Mouse (Mus musculus) bone marrow, adult 2 months (tissue): ENCODE results near the gene Cnih1. TPM values are rescaled to one million over a fixed set of nuclear protein-coding genes. Genes with fewer than 3 reads are reported as not detected.
"Not testable (repeated sequence)": the region's sequence is repeated elsewhere in the genome, so short reads cannot be mapped to it uniquely, and the experiment has no call there.

Source experiments
- H3K27ac ChIP-seq: fragments of 200-500 bp; 2 replicates; pipeline ENCODE4 v1.5.1; 2012; ENCODE audit warnings: low read depth, mild to moderate bottlenecking, control low read depth, inconsistent platforms, low read length; ENCODE audit not compliant: control insufficient read depth, poor library complexity, insufficient read depth
- H3K4me1 ChIP-seq: fragments of 200-500 bp; 2 replicates; pipeline ENCODE4 v1.6.1; 2011; ENCODE audit warnings: low read length; ENCODE audit not compliant: control insufficient read depth, insufficient read depth
- H3K4me3 ChIP-seq: fragments of 200-500 bp; replicated peaks from 2 replicates; pipeline ENCODE3; 2011; ENCODE audit warnings: mild to moderate bottlenecking, low read depth, low read length, control low read depth; ENCODE audit not compliant: control insufficient read depth
- CTCF ChIP-seq: fragments of 200-500 bp; IDR thresholded peaks from 2 replicates; pipeline ENCODE4 v1.5.1; 2011; ENCODE audit warnings: low read length, control low read depth; ENCODE audit not compliant: control insufficient read depth, insufficient read depth
- POLR2A ChIP-seq: fragments of 200-500 bp; IDR thresholded peaks from 2 replicates; pipeline ENCODE4 v1.6.1; 2011; ENCODE audit warnings: low read depth, mild to moderate bottlenecking, control low read depth, low read length, borderline replicate concordance; ENCODE audit not compliant: control insufficient read depth
- WGBS: fragments of 180-500 bp; shearing (Covaris S2); methylation state at CpG from one replicate; pipeline ENCODE4 v1.1.7; 2018; 5-methylcytosine and 5-hydroxymethylcytosine counted together
- polyA plus RNA-seq: library from polyadenylated mRNA; stranded (reverse); fragments of >200 nt; gene quantifications from 2 replicates; pipeline ENCODE4 v1.2.4, GENCODE M21; 2011; ENCODE audit warnings: low replicate concordance; ENCODE audit not compliant: missing spikeins, insufficient read depth, insufficient read length

Cnih1 gene
- polyA plus RNA-seq, 1 experiment, result 41.8 TPM

DNA sequence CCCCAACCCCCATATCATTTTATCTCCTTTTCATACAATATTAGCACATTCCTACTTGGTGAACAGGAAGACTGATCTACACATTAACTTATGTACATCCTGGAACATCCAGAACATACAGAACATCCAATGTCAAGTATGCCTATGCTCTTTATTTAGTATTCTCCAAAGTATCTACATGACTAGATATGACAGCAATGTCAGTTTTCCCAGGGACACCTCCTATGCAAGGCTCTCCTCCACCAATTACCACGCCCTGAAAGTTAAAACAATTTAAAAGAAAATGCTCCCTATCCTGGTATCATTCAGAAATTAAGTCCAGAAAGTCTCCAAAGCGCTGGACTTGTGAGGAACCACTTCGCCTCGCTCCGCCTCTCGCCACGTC, 28.2 kb downstream of the Cnih1 start:
- WGBS, result 2% methylated on average over 7 of the region's 7 CpGs
- TF ChIP-seq CTCF (no peak), POLR2A (no peak)
- H3K4me1 ChIP-seq, result no peaks in the 10 kb centered on the region
- H3K4me3 ChIP-seq, result no peak overlapping the region
- no peak overlapping the region for H3K27ac ChIP-seq

- Histone ChIP-seq H3K4me3 (no peak overlapping the region), H3K4me1 (no peaks in the 10 kb centered on the region), H3K27ac (no peak overlapping the region)
- TF ChIP-seq CTCF (no peak), POLR2A (no peak)
- 88% methylated on average over 9 of the region's 9 CpGs for WGBS
Observed at GRCm38 (mm10) chr14:46757736-46758135, 30.5 kb downstream of the Cnih1 start.

DNA sequence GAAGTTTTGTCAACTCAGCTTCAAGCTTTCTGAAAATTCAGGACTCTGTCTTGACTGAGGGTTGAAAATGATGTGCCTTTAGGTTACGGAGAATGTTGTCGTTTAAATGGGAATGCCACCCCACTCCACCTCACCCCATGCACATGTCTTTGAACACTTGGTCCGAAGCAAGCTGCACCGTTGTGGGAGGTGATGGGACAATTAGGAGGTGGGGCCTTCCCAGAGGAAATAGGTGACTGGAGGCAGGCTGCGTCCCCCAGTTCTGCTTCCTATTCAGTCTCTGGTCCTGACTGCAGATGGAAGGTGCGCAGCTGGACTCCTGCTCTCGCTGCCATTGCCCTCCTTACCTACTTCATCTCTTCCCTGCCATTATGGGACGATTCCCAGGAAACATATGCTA, 32.4 kb downstream of the Cnih1 start:
- Histone ChIP-seq H3K4me3 (no peak overlapping the region), H3K27ac (no peak overlapping the region), H3K4me1 (no peaks in the 10 kb centered on the region)
- WGBS, result 87% methylated on average over 8 of the region's 8 CpGs
- no peak for TF ChIP-seq CTCF

DNA sequence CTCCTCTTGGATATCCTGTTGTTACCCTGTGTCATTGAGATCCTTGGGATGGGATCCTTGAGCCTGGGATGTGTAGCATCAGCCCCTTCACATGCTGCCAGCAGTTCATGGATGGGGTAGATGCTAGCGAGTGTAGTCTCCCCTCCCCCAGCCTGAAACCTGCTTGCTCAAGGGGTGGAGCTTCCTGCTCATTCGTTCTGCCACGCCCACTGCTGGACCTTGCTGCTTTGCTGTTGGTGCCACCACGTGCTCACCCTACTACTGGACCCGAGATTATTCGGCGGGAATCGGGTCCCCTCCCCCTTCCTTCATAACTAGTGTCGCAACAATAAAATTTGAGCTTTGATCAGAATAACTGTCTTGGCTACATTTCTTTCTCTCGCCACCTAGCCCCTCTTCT, 33.8 kb downstream of the Cnih1 start:
- not testable (repeated sequence) for H3K27ac ChIP-seq, H3K4me3 ChIP-seq, H3K4me1 ChIP-seq
- 67% methylated on average over 10 of the region's 10 CpGs for WGBS

DNA sequence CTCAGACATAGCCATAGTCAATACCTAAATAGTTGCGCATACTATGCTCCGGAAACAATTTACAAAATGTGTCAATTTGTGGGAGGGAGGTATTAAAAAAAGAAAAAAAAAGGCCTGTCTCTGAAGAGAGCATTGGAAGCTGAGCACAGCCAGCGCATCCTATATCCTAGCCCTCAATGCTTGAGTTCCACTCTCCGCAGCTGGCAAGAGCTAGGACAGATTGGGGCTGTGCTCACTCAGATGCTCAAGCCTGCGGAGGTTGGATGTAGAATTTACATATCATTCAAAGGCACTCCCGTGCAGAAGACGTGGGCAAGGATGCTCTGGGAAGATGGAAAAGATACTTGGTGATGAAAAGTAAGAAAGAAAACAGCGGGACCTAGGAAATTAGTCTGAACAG, 42.8 kb downstream of the Cnih1 start:
- TF ChIP-seq CTCF, result no peak
- no peak overlapping the region for H3K4me3 ChIP-seq
- H3K27ac ChIP-seq, result no peak overlapping the region
- WGBS, result 83% methylated on average over 8 of the region's 8 CpGs
- H3K4me1 ChIP-seq, result no peaks in the 10 kb centered on the region

GRCm38 (mm10) chr14:46742674-46743073, 45.5 kb downstream of the Cnih1 start:
- Histone ChIP-seq H3K27ac (no peak overlapping the region), H3K4me1 (no peaks in the 10 kb centered on the region), H3K4me3 (no peak overlapping the region)
- 49% methylated on average over 2 of the region's 2 CpGs for WGBS
- TF ChIP-seq POLR2A (no peak), CTCF (no peak)

GRCm38 (mm10) chr14:46737346-46737745, 50.9 kb downstream of the Cnih1 start:
- H3K4me3 ChIP-seq, H3K27ac ChIP-seq, H3K4me1 ChIP-seq: not testable (repeated sequence)

GRCm38 (mm10) chr14:46736366-46736765, 51.8 kb downstream of the Cnih1 start:
- TF ChIP-seq CTCF (no peak), POLR2A (no peak)
- Histone ChIP-seq H3K4me3 (no peak overlapping the region), H3K4me1 (no peaks in the 10 kb centered on the region), H3K27ac (no peak overlapping the region)
- 80% methylated on average over 4 of the region's 4 CpGs for WGBS

GRCm38 (mm10) chr14:46734761-46735455, 53.3 kb downstream of the Cnih1 start:
- TF ChIP-seq CTCF (no peak), POLR2A (no peak)
- 77% methylated on average over 14 of the region's 14 CpGs for WGBS

More at GRCm38 (mm10) chr14:46734761-46735455, 53.3 kb downstream of the Cnih1 start:
- Histone ChIP-seq H3K4me1 (no peaks in the 10 kb centered on the region), H3K4me3 (no peak overlapping the region), H3K27ac (no peak overlapping the region)
